Mouse (Mus musculus): ENCODE results near the gene Dpp6. TPM values are rescaled to one million over a fixed set of nuclear protein-coding genes. Genes with fewer than 3 reads are reported as not detected.

The Dpp6 gene
- polyA plus RNA-seq, 1 experiment from 2014 or later: 5.5 TPM

DNA sequence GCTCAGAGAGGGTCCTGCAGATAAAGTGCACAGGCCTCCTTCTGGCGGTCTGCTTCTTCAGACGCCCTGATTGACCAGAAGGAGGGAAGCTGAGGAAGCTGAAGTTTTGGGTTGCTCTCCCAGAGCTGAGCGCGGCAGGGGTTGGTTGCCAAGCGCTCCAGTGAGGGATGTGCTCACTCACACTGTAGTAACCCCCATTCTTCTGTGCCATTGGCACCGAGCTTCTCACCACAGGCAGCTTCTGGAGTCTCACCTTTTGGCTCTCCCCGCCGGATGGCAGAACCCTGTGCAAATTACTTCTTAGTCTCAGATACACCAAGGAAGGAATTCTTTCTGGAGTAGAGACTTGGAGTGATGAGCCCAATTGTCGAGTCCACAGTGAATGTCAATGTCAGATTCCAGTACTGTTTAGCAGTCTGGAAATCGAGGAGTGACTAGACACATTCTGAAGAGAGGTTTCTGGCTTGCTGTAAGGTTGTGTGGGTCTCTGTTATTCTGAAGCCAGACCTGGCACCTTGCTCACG lies 344.2 kb downstream of the Dpp6 start:
- DNase-seq (ENCODE audit: low spot score): no peak
- Histone ChIP-seq H3K9ac (ENCODE audit: low read depth, low read length) (no peak overlapping the region), H3K27me3 (replicated peaks; ENCODE audit: control insufficient read depth, insufficient read depth, low read length) (no peaks in the 10 kb centered on the region), H3K4me2 (ENCODE audit: low read depth, low read length) (no peak overlapping the region), H3K27ac (replicated peaks; ENCODE audit: low read depth, low read length) (no peak overlapping the region), H3K9me3 (ENCODE audit: control insufficient read depth, low read length) (no peaks in the 10 kb centered on the region), H3K4me3 (ENCODE audit: low read depth, low read length) (no peak overlapping the region), H3K4me1 (ENCODE audit: control insufficient read depth, insufficient read depth, low read length) (no peaks in the 10 kb centered on the region), H3K36me3 (ENCODE audit: control insufficient read depth, insufficient read depth, low read length) (no peaks in the 10 kb centered on the region)
- 59% methylated on average over 11 of the region's 11 CpGs for WGBS
- no peak for ATAC-seq (ENCODE audit: low read depth)

DNA sequence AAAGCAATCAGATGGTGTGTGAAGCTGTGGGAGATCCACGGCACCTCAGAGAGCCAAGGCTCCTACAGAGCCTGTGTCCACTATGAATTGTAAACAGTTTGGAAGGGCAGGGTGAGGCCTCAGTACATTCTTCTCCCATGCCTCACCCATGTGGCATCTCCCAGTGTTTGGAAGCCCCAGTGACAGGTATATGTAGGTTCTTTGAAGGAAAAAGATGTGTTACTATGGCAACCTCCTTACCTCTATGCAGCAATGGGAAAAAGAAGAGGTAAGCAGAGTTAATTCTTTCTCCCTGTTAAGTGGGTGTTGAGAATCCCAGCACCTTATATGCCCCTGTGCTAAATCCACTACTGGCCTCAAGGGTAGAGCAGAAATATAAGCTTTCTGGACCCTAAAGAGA lies 351.5 kb downstream of the Dpp6 start:
- Histone ChIP-seq H3K9me3 (ENCODE audit: control insufficient read depth, low read length) (no peaks in the 10 kb centered on the region), H3K36me3 (ENCODE audit: control insufficient read depth, insufficient read depth, low read length) (no peaks in the 10 kb centered on the region), H3K4me3 (ENCODE audit: low read depth, low read length) (no peak overlapping the region), H3K9ac (ENCODE audit: low read depth, low read length) (no peak overlapping the region), H3K27ac (replicated peaks; ENCODE audit: low read depth, low read length) (no peak overlapping the region), H3K27me3 (replicated peaks; ENCODE audit: control insufficient read depth, insufficient read depth, low read length) (no peaks in the 10 kb centered on the region), H3K4me1 (ENCODE audit: control insufficient read depth, insufficient read depth, low read length) (no peaks in the 10 kb centered on the region), H3K4me2 (ENCODE audit: low read depth, low read length) (no peak overlapping the region)
- WGBS: 95% methylated on average over 1 of the region's 1 CpGs
- no peak for DNase-seq (ENCODE audit: low spot score)
- no peak for ATAC-seq (ENCODE audit: low read depth)

DNA sequence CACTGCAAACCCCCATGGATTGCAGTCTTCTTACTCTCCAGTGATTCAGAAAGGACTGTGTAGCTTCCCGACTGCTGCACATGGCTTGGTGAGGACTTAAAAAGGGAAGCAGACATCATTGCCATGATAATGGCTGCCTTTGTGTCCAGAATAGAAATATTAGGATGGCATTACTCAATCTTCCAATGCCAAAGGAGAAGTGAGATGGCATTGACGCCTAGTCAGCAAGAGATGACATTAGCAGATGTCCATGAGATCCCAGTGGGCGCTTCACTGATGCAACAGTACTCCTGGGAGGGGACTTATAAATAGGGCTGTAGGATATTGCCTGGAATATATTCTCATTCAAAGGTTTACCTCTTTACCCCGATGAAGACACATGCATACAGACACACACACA lies 368.0 kb downstream of the Dpp6 start:
- Histone ChIP-seq H3K9me3 (ENCODE audit: control insufficient read depth, low read length) (no peaks in the 10 kb centered on the region), H3K4me1 (ENCODE audit: control insufficient read depth, insufficient read depth, low read length) (no peaks in the 10 kb centered on the region), H3K4me3 (ENCODE audit: low read depth, low read length) (no peak overlapping the region), H3K4me2 (ENCODE audit: low read depth, low read length) (no peak overlapping the region), H3K9ac (ENCODE audit: low read depth, low read length) (no peak overlapping the region), H3K36me3 (ENCODE audit: control insufficient read depth, insufficient read depth, low read length) (no peaks in the 10 kb centered on the region), H3K27ac (replicated peaks; ENCODE audit: low read depth, low read length) (no peak overlapping the region), H3K27me3 (replicated peaks; ENCODE audit: control insufficient read depth, insufficient read depth, low read length) (no peaks in the 10 kb centered on the region)
- no peak for ATAC-seq (ENCODE audit: low read depth)
- no peak for DNase-seq (ENCODE audit: low spot score)
- WGBS: 81% methylated on average over 4 of the region's 4 CpGs

DNA sequence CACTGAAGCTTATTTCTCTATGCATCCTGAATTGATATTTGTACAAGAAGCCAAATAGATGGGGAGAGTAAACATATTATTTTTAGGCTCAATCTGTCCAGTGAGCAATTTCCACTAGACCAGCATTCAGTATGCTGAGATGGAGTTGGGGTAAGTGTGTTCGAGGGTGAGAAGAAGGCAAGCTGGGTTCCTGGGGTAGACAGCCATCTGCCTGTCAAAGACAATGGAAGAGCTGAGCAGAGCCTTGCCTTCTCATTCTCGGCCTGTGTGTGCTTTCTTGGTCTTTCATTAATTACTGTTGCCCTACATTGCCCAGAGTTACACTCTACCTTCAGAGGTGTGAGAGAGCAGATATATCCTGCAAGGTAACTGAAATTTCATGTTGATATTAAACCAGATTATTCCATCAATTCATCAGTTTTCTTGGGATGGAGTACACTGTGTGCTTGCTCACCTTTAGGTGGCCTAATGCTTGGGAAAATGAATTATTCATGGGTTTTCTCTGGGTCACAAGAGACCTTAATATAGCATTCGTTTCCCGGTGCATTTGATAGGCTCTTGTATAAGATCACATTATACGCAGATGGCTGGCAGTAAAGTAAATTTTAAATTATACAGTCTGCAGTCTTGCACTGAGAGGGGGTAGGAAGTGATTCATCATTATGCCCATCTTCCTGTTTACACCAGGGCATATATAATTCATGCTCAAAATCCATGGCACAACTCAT lies 374.4 kb downstream of the Dpp6 start:
- Histone ChIP-seq H3K4me3 (ENCODE audit: low read depth, low read length) (no peak overlapping the region), H3K27ac (replicated peaks; ENCODE audit: low read depth, low read length) (no peak overlapping the region), H3K4me2 (ENCODE audit: low read depth, low read length) (no peak overlapping the region), H3K9me3 (ENCODE audit: control insufficient read depth, low read length) (no peaks in the 10 kb centered on the region), H3K9ac (ENCODE audit: low read depth, low read length) (no peak overlapping the region), H3K36me3 (ENCODE audit: control insufficient read depth, insufficient read depth, low read length) (no peaks in the 10 kb centered on the region), H3K27me3 (replicated peaks; ENCODE audit: control insufficient read depth, insufficient read depth, low read length) (no peaks in the 10 kb centered on the region), H3K4me1 (ENCODE audit: control insufficient read depth, insufficient read depth, low read length) (no peaks in the 10 kb centered on the region)
- no peak for DNase-seq (ENCODE audit: low spot score)
- no peak for ATAC-seq (ENCODE audit: low read depth)
- 70% methylated on average over 5 of the region's 5 CpGs for WGBS

DNA sequence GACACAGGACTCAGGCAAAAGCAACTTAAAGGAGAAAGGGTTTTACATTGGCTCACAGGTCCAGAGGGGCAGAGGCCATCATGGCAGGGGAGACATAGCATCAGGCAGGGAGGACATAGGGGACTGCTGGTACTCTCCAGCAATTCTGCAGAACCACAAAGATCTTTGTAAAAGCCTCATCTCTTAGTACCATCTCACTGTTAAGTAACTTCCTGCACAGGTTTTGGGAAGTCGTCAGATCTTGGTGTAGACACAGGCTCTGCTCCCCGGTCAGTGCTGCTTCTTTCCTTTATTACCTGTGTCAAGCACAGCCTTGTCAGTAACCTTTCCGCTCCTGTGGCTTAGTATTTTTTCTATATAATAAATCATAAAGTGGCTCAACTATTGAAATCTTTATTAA lies 377.2 kb downstream of the Dpp6 start:
- Histone ChIP-seq H3K4me3 (ENCODE audit: low read depth, low read length) (no peak overlapping the region), H3K27ac (replicated peaks; ENCODE audit: low read depth, low read length) (no peak overlapping the region), H3K4me2 (ENCODE audit: low read depth, low read length) (no peak overlapping the region), H3K9me3 (ENCODE audit: control insufficient read depth, low read length) (no peaks in the 10 kb centered on the region), H3K4me1 (ENCODE audit: control insufficient read depth, insufficient read depth, low read length) (no peaks in the 10 kb centered on the region), H3K36me3 (ENCODE audit: control insufficient read depth, insufficient read depth, low read length) (no peaks in the 10 kb centered on the region), H3K9ac (ENCODE audit: low read depth, low read length) (no peak overlapping the region), H3K27me3 (replicated peaks; ENCODE audit: control insufficient read depth, insufficient read depth, low read length) (no peaks in the 10 kb centered on the region)
- DNase-seq (ENCODE audit: low spot score): no peak
- WGBS: 94% methylated on average over 3 of the region's 3 CpGs
- ATAC-seq (ENCODE audit: low read depth): no peak

DNA sequence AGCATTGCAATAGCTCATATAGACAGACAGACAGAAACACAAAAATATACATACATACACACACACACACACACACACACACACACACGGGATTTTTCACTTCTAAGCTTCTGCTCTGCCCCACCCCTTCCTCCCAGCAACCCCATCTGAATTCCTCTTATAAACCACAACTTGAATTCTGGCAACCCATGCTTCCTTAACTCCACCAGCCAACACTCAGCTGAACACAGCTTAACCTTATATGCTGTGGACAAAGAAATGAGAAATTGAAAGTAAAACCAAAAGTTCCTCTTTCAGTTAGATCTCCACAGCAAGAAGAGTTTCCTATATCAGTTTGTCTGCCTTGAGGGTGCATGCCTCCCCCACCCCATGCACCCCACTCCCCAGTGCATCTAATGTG lies 378.0 kb downstream of the Dpp6 start:
- H3K27ac ChIP-seq (replicated peaks; ENCODE audit: low read depth, low read length): no peak overlapping the region
- no peak for DNase-seq (ENCODE audit: low spot score)
- H3K4me1 ChIP-seq (ENCODE audit: control insufficient read depth, insufficient read depth, low read length): no peaks in the 10 kb centered on the region
- no peak overlapping the region for H3K4me2 ChIP-seq (ENCODE audit: low read depth, low read length)
- no peak for ATAC-seq (ENCODE audit: low read depth)
- no peaks in the 10 kb centered on the region for H3K36me3 ChIP-seq (ENCODE audit: control insufficient read depth, insufficient read depth, low read length)
- H3K4me3 ChIP-seq (ENCODE audit: low read depth, low read length): no peak overlapping the region
- H3K9me3 ChIP-seq (ENCODE audit: control insufficient read depth, low read length): no peaks in the 10 kb centered on the region
- WGBS: 44% methylated on average over 1 of the region's 1 CpGs
- H3K27me3 ChIP-seq (replicated peaks; ENCODE audit: control insufficient read depth, insufficient read depth, low read length): no peaks in the 10 kb centered on the region
- H3K9ac ChIP-seq (ENCODE audit: low read depth, low read length): no peak overlapping the region

DNA sequence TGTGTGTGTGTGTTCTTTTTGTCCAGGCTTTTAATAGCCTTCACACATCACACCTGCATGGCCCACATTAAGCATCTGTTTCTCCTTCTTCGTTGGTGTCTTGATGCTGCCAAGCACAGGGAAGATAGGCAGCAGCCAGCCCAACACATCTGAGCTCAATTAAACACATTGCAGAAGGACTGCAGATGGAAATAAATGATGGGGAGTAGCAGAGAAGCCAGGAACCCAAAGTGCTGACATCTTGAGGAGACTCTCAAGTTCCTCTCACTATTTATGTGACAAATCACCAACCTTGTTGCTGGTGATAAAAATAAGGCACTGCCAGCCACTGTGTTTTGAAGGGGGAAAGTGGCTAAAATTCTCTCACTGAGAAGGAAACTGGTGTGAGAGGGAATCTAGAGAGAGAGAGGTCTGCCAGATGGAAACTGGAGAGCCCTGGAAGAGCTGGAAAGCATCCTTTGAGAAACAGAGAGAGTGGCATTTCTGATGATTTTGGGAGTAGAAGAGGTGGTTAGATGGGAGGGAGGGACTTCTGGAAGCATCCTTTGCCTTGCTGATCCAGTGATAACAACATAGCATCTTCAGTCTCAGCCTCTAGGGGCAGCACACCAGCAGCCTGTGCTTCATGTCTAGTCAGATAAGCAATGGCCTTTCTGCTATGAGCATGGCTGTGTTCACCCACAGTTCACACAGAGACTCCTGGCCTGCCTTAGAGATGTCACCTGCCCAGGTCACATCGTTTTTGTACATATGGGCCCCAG lies 383.8 kb downstream of the Dpp6 start:
- Histone ChIP-seq H3K9me3 (ENCODE audit: control insufficient read depth, low read length) (no peaks in the 10 kb centered on the region), H3K4me3 (ENCODE audit: low read depth, low read length) (no peak overlapping the region), H3K4me1 (ENCODE audit: control insufficient read depth, insufficient read depth, low read length) (no peaks in the 10 kb centered on the region), H3K27ac (replicated peaks; ENCODE audit: low read depth, low read length) (no peak overlapping the region), H3K36me3 (ENCODE audit: control insufficient read depth, insufficient read depth, low read length) (no peaks in the 10 kb centered on the region), H3K4me2 (ENCODE audit: low read depth, low read length) (no peak overlapping the region), H3K27me3 (replicated peaks; ENCODE audit: control insufficient read depth, insufficient read depth, low read length) (no peaks in the 10 kb centered on the region), H3K9ac (ENCODE audit: low read depth, low read length) (no peak overlapping the region)
- WGBS: 48% methylated on average over 2 of the region's 2 CpGs
- no peak for DNase-seq (ENCODE audit: low spot score)
- ATAC-seq (ENCODE audit: low read depth): no peak

DNA sequence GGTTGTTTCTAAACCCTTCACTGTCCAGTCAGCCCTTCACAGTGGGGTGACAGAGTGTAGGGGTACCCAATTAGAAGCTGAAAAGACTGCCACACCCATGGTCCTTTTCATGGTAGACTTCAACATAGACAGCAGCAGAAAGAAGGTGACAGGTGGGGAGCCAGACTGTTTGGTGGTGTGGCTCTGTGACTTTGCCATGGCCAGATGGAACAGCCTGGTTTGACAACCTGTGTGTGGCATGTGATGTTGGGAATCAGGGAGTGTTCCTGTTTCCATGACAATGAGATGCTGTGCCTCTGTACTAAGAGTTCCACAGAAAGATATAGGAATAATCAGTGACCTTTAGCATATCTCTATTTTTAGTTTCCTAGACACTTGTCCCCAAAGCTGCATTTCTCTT lies 386.1 kb downstream of the Dpp6 start:
- Histone ChIP-seq H3K27me3 (replicated peaks; ENCODE audit: control insufficient read depth, insufficient read depth, low read length) (no peaks in the 10 kb centered on the region), H3K4me2 (ENCODE audit: low read depth, low read length) (no peak overlapping the region), H3K4me3 (ENCODE audit: low read depth, low read length) (no peak overlapping the region), H3K4me1 (ENCODE audit: control insufficient read depth, insufficient read depth, low read length) (no peaks in the 10 kb centered on the region), H3K9ac (ENCODE audit: low read depth, low read length) (no peak overlapping the region), H3K27ac (replicated peaks; ENCODE audit: low read depth, low read length) (no peak overlapping the region), H3K36me3 (ENCODE audit: control insufficient read depth, insufficient read depth, low read length) (no peaks in the 10 kb centered on the region), H3K9me3 (ENCODE audit: control insufficient read depth, low read length) (no peaks in the 10 kb centered on the region)
- ATAC-seq (ENCODE audit: low read depth): no peak
- no peak for DNase-seq (ENCODE audit: low spot score)

DNA sequence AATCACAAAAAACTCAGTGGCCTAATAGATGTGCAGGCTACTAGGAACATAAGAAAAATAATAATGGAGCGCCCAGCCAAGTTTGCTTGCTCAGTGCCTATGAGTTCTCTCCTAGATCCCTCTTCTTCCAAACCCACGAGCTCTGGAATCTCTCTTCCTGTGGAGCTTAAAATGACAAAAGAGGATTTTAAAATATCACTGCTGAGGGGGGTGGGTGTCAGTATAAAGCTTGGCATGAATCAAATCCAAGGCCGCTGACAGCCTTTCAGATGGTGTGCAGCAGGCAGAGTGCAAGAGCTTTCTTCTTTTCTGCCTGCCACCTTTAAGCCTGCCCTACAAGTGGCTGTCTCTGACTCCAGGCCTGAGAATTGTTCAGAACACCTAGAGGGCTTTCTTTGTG lies 387.7 kb downstream of the Dpp6 start:
- Histone ChIP-seq H3K4me1 (ENCODE audit: control insufficient read depth, insufficient read depth, low read length) (no peaks in the 10 kb centered on the region), H3K27ac (replicated peaks; ENCODE audit: low read depth, low read length) (no peak overlapping the region), H3K36me3 (ENCODE audit: control insufficient read depth, insufficient read depth, low read length) (no peaks in the 10 kb centered on the region), H3K4me2 (ENCODE audit: low read depth, low read length) (no peak overlapping the region), H3K4me3 (ENCODE audit: low read depth, low read length) (no peak overlapping the region), H3K27me3 (replicated peaks; ENCODE audit: control insufficient read depth, insufficient read depth, low read length) (no peaks in the 10 kb centered on the region), H3K9me3 (ENCODE audit: control insufficient read depth, low read length) (no peaks in the 10 kb centered on the region), H3K9ac (ENCODE audit: low read depth, low read length) (no peak overlapping the region)
- DNase-seq (ENCODE audit: low spot score) (no peak), ATAC-seq (ENCODE audit: low read depth) (no peak)
- WGBS: 71% methylated on average over 3 of the region's 3 CpGs

All from embryonic facial prominence, embryonic 14.5 days (tissue).